Mouse (Mus musculus) lung, embryonic 14.5 days (tissue): ENCODE data around the gene Id3. TPM values are rescaled to one million over a fixed set of nuclear protein-coding genes. Genes with fewer than 3 reads are reported as not detected.
"Not testable (repeated sequence)": the region's sequence is repeated elsewhere in the genome, so short reads cannot be mapped to it uniquely, and the experiment has no call there.

Experiments
- ATAC-seq: fragments of 200-750 bp; cut with Nextera tagmentation; 2 replicates; pipeline ENCODE4 v1.8.0; 2017; ENCODE audit warnings: mild to moderate bottlenecking, moderate TSS enrichment, moderate library complexity; ENCODE audit not compliant: insufficient read depth
- DNase-seq: peaks from one replicate; pipeline ENCODE4 v3.0.0-alpha.2; 2015
- H3K27ac ChIP-seq: fragments of 300-500 bp; sonication (generic); 2 replicates; pipeline ENCODE4 v1.5.1; 2014; ENCODE audit warnings: low read depth, mild to moderate bottlenecking, moderate library complexity
- H3K27me3 ChIP-seq: fragments of 300-500 bp; sonication (generic); 2 replicates; pipeline ENCODE4 v1.6.1; 2014; ENCODE audit warnings: low read length, control low read depth; ENCODE audit not compliant: insufficient read depth
- H3K36me3 ChIP-seq: fragments of 300-500 bp; sonication (generic); 2 replicates; pipeline ENCODE4 v1.6.1; 2014; ENCODE audit warnings: control low read depth; ENCODE audit not compliant: insufficient read depth
- H3K4me1 ChIP-seq: fragments of 300-500 bp; sonication (generic); 2 replicates; pipeline ENCODE4 v1.6.1; 2014; ENCODE audit warnings: antibody characterized with exemption, control low read depth; ENCODE audit not compliant: insufficient read depth
- H3K4me2 ChIP-seq: fragments of 300-500 bp; sonication (generic); 2 replicates; pipeline ENCODE4 v1.6.1; 2014; ENCODE audit warnings: mild to moderate bottlenecking
- H3K4me3 ChIP-seq: fragments of 300-500 bp; sonication (generic); 2 replicates; pipeline ENCODE4 v1.5.1; 2014; ENCODE audit warnings: low read depth, low read length
- H3K9ac ChIP-seq: fragments of 300-500 bp; sonication (generic); 2 replicates; pipeline ENCODE4 v1.6.1; 2014
- H3K9me3 ChIP-seq: fragments of 300-500 bp; sonication (generic); 2 replicates; pipeline ENCODE4 v1.6.1; 2016; ENCODE audit warnings: low read depth, low read length, control low read depth
- CTCF ChIP-seq: IDR thresholded peaks from 2 replicates; pipeline ENCODE4 v1.5.1; 2016; ENCODE audit warnings: antibody characterized with exemption, low read depth
- WGBS: fragments of 180-500 bp; shearing (Covaris S2); extraction: QIAGEN DNeasy Blood & Tissue Kit; methylation state at CpG from one replicate; pipeline ENCODE4 v1.1.7; 2014; 5-methylcytosine and 5-hydroxymethylcytosine counted together
- polyA plus RNA-seq: library from polyadenylated mRNA; unstranded; fragments of >200 nt; fragmentation: Nextera tagmentation; extraction: Ambion mirVana; gene quantifications from 2 replicates; pipeline ENCODE4 v1.2.1, GENCODE M21; 2014

Id3 gene
- 469 and 477 TPM in 2 replicates for polyA plus RNA-seq

DNA sequence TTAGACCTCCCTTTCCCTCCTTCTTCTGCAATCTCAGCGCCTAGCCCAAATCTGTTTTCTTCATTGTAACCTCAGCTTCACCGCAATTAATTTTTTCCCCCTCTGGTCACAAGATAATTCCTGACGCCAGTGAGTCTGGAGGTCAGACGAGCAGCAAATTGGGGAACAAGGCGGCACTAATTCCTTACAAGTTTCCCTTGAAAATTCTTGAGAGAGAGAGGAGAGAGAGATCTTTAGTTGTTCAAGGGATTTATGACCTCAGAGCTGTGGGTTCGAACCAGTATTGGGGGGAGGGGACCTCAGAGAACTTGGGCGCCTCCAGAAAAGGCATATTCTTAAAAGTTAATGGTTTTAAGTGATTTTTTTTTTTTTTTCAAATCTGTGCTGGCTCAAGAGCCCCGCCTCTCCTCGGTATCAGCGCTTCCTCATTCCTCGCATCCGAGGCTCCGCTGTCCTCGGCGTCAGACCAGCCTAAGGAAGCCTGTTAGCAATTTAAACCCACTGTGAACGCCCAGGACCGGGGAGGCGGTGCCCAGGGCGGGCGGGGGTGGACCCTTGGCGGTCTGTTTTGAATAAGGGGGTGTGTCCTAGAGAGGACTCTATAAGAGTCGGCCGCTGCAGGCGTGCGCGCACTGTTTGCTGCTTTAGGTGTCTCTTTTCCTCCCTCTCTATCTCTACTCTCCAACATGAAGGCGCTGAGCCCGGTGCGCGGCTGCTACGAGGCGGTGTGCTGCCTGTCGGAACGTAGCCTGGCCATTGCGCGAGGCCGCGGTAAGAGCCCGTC, at the start of gene Id3:
Gene Id3 (plus strand): TSS at position 305 of the 784 bp plus-strand sequence.
- no peak for TF ChIP-seq CTCF
- H3K27me3 ChIP-seq = no peaks in the 10 kb centered on the region
- H3K4me2 ChIP-seq = peak within 1 kb of the TSS; percentile 75
- peak within 1 kb of the TSS; percentile 83 for H3K4me3 ChIP-seq
- ATAC-seq (peak; percentile 80), DNase-seq (peak; percentile 97)
- H3K9me3 ChIP-seq = no peaks in the 10 kb centered on the region
- under 1% methylated on average over 39 of the region's 39 CpGs for WGBS
- H3K36me3 ChIP-seq = peaks cover 15% of the 10 kb centered on the region
- peaks cover 59% of the 10 kb centered on the region for H3K4me1 ChIP-seq
- H3K27ac ChIP-seq = peak within 1 kb of the TSS; percentile 100
- H3K9ac ChIP-seq = peak within 1 kb of the TSS; percentile 88

DNA sequence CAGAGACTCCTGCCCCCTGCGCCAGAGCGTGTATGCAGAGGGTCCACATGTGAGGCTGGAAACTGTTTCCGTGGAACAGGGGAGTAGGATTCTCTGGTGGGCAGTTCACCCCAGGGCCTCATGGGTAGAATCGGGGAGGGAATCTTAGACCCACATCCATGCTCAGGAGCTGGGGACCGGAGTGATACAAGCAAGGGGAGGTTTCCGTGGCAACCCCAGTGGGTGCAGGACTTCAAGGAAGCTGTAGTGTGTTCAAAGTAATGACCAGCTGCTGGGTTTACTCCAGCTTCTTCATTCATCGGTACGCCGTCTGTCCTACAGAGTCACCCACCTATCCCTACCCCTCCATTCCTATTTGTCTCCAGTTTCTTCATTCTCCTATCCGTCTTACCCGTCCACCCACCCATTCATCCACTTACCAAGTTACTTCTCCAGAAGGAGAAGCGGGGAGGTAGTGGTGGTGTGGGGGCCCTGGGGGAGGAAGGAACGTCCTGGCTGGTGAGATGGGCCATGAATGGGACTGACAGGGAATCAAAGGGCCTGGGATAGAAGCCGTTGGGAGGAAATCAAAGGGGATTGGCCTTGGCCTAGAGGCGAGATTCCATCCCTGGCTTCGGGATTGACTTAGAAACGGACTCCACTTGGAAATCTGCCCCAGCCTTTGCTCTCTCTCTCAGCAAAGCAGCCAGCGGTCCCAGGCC, 48.6 kb upstream of the Id3 start:
- Histone ChIP-seq H3K27me3 (no peaks in the 10 kb centered on the region), H3K36me3 (no peaks in the 10 kb centered on the region), H3K4me1 (no peaks in the 10 kb centered on the region), H3K27ac (no peak overlapping the region), H3K4me2 (no peak overlapping the region), H3K9ac (no peak overlapping the region), H3K9me3 (0 out of 2 replicates have a peak, but pooled peaks cover 3% of the 10 kb centered on the region), H3K4me3 (no peak overlapping the region)
- no peak for ATAC-seq
- 67% methylated on average over 18 of the region's 18 CpGs for WGBS
- DNase-seq = peak; percentile 47
- TF ChIP-seq CTCF = no peak

DNA sequence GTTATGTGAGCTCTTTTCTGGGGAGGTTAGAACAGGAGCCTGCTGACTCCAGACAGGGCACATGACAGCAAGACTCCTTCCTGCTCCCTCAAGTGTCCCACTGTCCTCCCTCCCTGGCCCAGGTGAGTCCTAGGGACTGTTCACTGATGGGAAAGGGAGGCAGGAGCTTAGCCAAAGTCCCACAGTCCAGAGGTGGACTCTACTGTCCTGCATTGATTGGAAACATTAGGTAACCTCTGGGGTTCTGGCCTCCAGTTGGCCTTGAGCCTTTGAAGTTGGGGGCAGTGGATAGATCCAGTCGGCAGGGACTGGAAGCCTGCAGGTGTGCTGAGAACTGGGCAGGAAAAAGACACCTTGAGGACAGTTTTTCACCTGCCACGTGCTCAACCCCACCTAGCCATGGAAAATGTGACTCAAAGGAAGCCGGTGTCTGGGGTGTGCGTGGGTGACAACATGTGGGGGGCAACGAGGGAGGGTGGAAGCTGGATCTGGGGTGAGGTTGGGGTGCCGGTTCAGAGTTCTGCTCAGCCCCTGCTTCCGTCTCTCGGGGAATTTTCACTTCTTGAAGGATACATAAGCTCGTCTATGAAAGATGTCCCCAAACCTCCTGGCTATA, 47.7 kb upstream of the Id3 start:
- Histone ChIP-seq H3K27ac (no peak overlapping the region), H3K9me3 (0 out of 2 replicates have a peak, but pooled peaks cover 3% of the 10 kb centered on the region), H3K27me3 (no peaks in the 10 kb centered on the region), H3K4me2 (no peak overlapping the region), H3K9ac (no peak overlapping the region), H3K36me3 (no peaks in the 10 kb centered on the region), H3K4me1 (no peaks in the 10 kb centered on the region), H3K4me3 (no peak overlapping the region)
- ATAC-seq = no peak
- 67% methylated on average over 9 of the region's 9 CpGs for WGBS
- no peak for TF ChIP-seq CTCF
- no peak for DNase-seq

DNA sequence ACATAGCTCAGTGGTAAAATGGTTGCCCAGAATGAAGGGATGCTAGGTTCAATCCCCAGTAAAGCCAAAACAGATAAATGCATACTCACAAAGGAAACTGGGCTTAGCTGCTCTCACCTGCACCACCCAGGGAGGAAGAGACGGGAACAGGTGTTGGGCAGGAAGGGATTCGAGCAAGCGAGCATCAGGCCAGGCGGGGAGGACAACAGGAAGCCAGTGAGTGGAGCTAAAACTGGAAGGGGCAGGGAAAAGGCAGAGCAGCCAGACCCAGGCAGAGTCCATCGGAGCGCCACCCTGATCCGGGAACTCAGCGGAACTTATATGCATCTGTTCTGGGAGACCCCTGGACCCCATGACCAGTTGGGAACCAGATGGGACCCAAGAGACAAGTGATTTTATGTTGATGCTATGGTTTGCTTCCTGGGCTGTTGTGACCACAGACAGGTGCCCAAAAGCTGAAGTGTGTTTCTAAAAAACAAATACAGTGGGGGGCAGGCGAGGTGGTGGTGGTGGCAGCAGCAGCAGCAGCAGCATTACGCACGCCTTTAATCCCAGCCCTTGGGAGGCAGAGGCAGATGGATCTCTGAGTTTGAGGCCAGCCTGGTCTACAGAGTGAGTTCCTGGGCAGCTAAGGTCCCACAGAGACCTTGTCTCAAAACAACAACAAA, 46.7 kb upstream of the Id3 start:
- H3K4me3 ChIP-seq = no peak overlapping the region
- H3K4me1 ChIP-seq = no peaks in the 10 kb centered on the region
- 0 out of 2 replicates have a peak, but pooled peaks cover 3% of the 10 kb centered on the region for H3K9me3 ChIP-seq
- WGBS = 61% methylated on average over 11 of the region's 11 CpGs
- H3K36me3 ChIP-seq = no peaks in the 10 kb centered on the region
- H3K27ac ChIP-seq = no peak overlapping the region
- DNase-seq (no peak), ATAC-seq (no peak)
- no peak overlapping the region for H3K4me2 ChIP-seq
- no peak overlapping the region for H3K9ac ChIP-seq
- no peaks in the 10 kb centered on the region for H3K27me3 ChIP-seq
- no peak for TF ChIP-seq CTCF

DNA sequence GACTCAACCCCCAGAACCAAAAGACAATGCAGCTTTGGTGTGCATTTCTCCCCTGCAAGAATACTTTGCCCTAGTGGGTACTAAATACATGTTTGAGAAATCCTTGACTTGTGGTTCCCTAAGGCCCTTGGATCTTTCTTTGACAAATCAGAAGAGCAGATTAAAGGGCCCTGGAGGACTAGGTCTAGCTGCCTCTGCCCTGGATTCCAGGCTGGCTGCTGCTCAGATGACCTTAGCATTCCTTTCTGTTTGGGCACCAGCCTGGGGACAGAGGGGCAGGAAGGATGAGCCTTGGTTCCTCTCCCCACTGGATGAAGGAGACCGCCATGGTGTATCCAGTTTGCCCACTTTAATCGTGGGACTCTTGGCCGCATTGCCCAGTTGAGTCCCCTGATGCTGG, 44.9 kb upstream of the Id3 start:
- DNase-seq = no peak
- H3K36me3 ChIP-seq = no peaks in the 10 kb centered on the region
- no peak for ATAC-seq
- H3K4me2 ChIP-seq = no peak overlapping the region
- H3K4me1 ChIP-seq = no peaks in the 10 kb centered on the region
- H3K9me3 ChIP-seq = no peaks in the 10 kb centered on the region
- no peak overlapping the region for H3K4me3 ChIP-seq
- no peak for TF ChIP-seq CTCF
- no peak overlapping the region for H3K27ac ChIP-seq
- WGBS = 98% methylated on average over 3 of the region's 3 CpGs
- no peaks in the 10 kb centered on the region for H3K27me3 ChIP-seq
- H3K9ac ChIP-seq = no peak overlapping the region

DNA sequence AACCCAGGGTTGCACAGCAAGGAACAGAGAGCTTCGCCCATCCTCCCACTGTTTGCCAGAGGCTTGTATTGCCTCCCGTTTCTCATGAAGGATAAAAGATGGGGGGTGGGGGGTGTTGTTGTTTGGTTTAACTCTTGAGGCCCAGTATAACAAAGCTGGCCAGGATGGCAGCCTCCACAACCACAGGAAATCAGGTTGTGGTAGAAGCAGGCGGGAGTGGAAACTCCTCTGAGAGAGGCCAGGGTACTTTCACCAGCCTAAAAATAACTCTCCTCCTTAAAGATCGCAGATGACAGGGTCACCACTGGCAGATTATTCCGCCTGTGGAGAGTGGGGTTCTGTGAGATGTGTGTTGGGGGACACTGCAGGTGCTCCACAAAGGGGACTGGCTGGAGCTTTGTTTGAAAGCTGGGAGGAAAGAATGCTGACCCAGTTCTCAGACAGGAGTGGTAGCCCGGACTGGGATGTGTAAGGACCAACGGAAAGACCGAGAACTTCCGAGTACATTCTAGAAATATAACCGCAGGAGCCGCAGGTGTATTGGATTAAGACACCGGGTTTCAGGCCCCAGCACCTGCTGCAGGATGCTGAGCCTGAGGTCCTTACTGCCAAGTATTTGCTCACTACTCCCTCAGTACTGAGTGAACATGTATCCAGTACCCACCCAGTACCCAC, 42.8 kb upstream of the Id3 start:
- no peaks in the 10 kb centered on the region for H3K36me3 ChIP-seq
- no peak overlapping the region for H3K27ac ChIP-seq
- DNase-seq (no peak), ATAC-seq (no peak)
- peaks cover 6% of the 10 kb centered on the region; the same call in 1 of the 2 replicates for H3K4me1 ChIP-seq
- no peak overlapping the region for H3K4me2 ChIP-seq
- no peaks in the 10 kb centered on the region for H3K27me3 ChIP-seq
- H3K4me3 ChIP-seq = no peak overlapping the region
- H3K9me3 ChIP-seq = no peaks in the 10 kb centered on the region
- WGBS = 60% methylated on average over 12 of the region's 12 CpGs
- no peak for TF ChIP-seq CTCF
- H3K9ac ChIP-seq = no peak overlapping the region

DNA sequence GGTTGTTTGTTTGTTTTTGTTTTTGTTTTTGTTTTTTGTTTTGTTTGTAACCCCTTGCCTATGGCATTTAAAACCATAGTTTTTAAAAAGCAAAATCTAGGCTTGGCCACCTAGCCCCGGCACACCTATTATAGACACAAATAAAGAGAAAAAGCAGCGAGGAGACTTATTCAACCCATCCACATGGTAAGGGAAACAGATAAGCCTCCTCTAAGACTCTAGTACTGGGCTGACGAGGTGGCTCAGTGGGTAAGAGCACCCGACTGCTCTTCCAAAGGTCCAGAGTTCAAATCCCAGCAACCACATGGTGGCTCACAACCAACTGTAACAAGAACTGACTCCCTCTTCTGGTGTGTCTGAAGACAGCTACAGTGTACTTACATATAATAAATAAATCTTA, 41.5 kb upstream of the Id3 start:
- H3K9me3 ChIP-seq, H3K4me2 ChIP-seq, H3K27ac ChIP-seq, H3K4me1 ChIP-seq, H3K36me3 ChIP-seq, H3K27me3 ChIP-seq, ATAC-seq, DNase-seq, H3K4me3 ChIP-seq, H3K9ac ChIP-seq: not testable (repeated sequence)
- 78% methylated on average over 4 of the region's 4 CpGs for WGBS
